Mouse (Mus musculus) MEL (cell line): ENCODE results near the gene Frem3. TPM values are rescaled to one million over a fixed set of nuclear protein-coding genes. Genes with fewer than 3 reads are reported as not detected.

Experiments used
- DNase-seq: peaks from one replicate; pipeline ENCODE4 v3.0.0; 2011; ENCODE audit warnings: low read depth, low spot score
- H3K27ac ChIP-seq: 2 replicates; pipeline ENCODE4 v1.5.1; 2012; ENCODE audit warnings: low read depth, mild to moderate bottlenecking, control low read depth, low read length, moderate library complexity; ENCODE audit not compliant: control insufficient read depth
- H3K27me3 ChIP-seq, 2 experiments: fragments of 150-350 bp in 1 of 2; sonication (generic) in 1 of 2; 2 replicates each; pipeline ENCODE4 v1.6.1; 2012; ENCODE audit warnings: low read length in 2 of 2, mild to moderate bottlenecking in 2 of 2, improper control_type of control experiment in 1 of 2, moderate library complexity in 1 of 2; ENCODE audit not compliant: insufficient read depth in 2 of 2, control insufficient read depth in 1 of 2
- H3K36me3 ChIP-seq, 2 experiments: 2 replicates each; pipeline ENCODE4 v1.6.1; 2012 to 2014; ENCODE audit warnings: low read length in 2 of 2, improper control_type of control experiment in 1 of 2, inconsistent platforms in 1 of 2, mild to moderate bottlenecking in 1 of 2; ENCODE audit not compliant: insufficient read depth in 2 of 2, control insufficient read depth in 1 of 2
- H3K4me1 ChIP-seq, 2 experiments: fragments of 150-350 bp in 1 of 2; sonication (generic) in 1 of 2; 2 replicates each; pipeline ENCODE4 v1.6.1; 2012; ENCODE audit warnings: low read length in 2 of 2, improper control_type of control experiment in 1 of 2, mild to moderate bottlenecking in 1 of 2; ENCODE audit not compliant: insufficient read depth in 2 of 2, control insufficient read depth in 1 of 2
- H3K4me3 ChIP-seq, 2 experiments: fragments of 150-350 bp in 1 of 2; sonication (generic) in 1 of 2; 2 replicates each; pipeline ENCODE4 v1.5.1; 2012; ENCODE audit warnings: low read depth in 2 of 2, low read length in 2 of 2, mild to moderate bottlenecking in 2 of 2, moderate library complexity in 2 of 2, control low read depth in 1 of 2, improper control_type of control experiment in 1 of 2; ENCODE audit not compliant: control insufficient read depth in 1 of 2, insufficient read depth in 1 of 2
- H3K79me2 ChIP-seq: 2 replicates; pipeline ENCODE4 v1.6.1; 2012; ENCODE audit warnings: mild to moderate bottlenecking, low read length, moderate library complexity; ENCODE audit not compliant: control insufficient read depth, poor library complexity, insufficient read depth
- H3K9ac ChIP-seq: 2 replicates; pipeline ENCODE4 v1.6.1; 2012; ENCODE audit warnings: low read depth, mild to moderate bottlenecking, control low read depth, low read length, moderate library complexity; ENCODE audit not compliant: control insufficient read depth, poor library complexity, severe bottlenecking
- H3K9me3 ChIP-seq: fragments of 150-350 bp; sonication (generic); replicated peaks from 2 replicates; pipeline ENCODE4 v1.6.1; 2012; ENCODE audit warnings: mild to moderate bottlenecking, low read length, improper control_type of control experiment, moderate library complexity; ENCODE audit not compliant: insufficient read depth
- BHLHE40 ChIP-seq: IDR thresholded peaks from 2 replicates; pipeline ENCODE4 v1.6.1; 2012; ENCODE audit warnings: low read depth, mild to moderate bottlenecking, inconsistent platforms, low read length, improper control_type of control experiment, borderline replicate concordance
- CHD1 ChIP-seq: IDR thresholded peaks from 2 replicates; pipeline ENCODE4 v1.6.1; 2012; ENCODE audit warnings: low read depth, mild to moderate bottlenecking, inconsistent platforms, low read length, improper control_type of control experiment
- CHD2 ChIP-seq: IDR thresholded peaks from 2 replicates; pipeline ENCODE4 v1.6.1; 2011; ENCODE audit warnings: low read length, improper control_type of control experiment
- CTCF ChIP-seq, 3 experiments: IDR thresholded peaks in 2 of 3; conservative IDR thresholded peaks in 1 of 3; 2 replicates each; pipeline ENCODE4 v1.5.1; 2011 to 2012; ENCODE audit warnings: low read length in 3 of 3, low read depth in 2 of 3, mild to moderate bottlenecking in 2 of 3, improper control_type of control experiment in 1 of 3, inconsistent platforms in 1 of 3, mixed read lengths in 1 of 3, moderate library complexity in 1 of 3; ENCODE audit not compliant: control insufficient read depth in 1 of 3, insufficient read depth in 1 of 3, poor library complexity in 1 of 3, severe bottlenecking in 1 of 3
- E2F4 ChIP-seq: IDR thresholded peaks from 2 replicates; pipeline ENCODE4 v1.6.1; 2011; ENCODE audit warnings: low read depth, low read length, improper control_type of control experiment, borderline replicate concordance
- ELF1 ChIP-seq: IDR thresholded peaks from 2 replicates; pipeline ENCODE4 v1.6.1; 2014; ENCODE audit warnings: low read depth, mild to moderate bottlenecking, inconsistent platforms, low read length, improper control_type of control experiment, moderate library complexity
- EP300 ChIP-seq, 2 experiments: IDR thresholded peaks; 2 replicates each; pipeline ENCODE4 v1.6.1; 2011; ENCODE audit warnings: improper control_type of control experiment in 2 of 2, low read length in 2 of 2, low read depth in 1 of 2, mild to moderate bottlenecking in 1 of 2
- ETS1 ChIP-seq: IDR thresholded peaks from 2 replicates; pipeline ENCODE4 v1.6.1; 2012; ENCODE audit warnings: low read depth, mild to moderate bottlenecking, inconsistent platforms, low read length, improper control_type of control experiment, moderate library complexity
- GABPA ChIP-seq: IDR thresholded peaks from 2 replicates; pipeline ENCODE4 v1.6.1; 2012; ENCODE audit warnings: low read depth, mild to moderate bottlenecking, inconsistent platforms, low read length, improper control_type of control experiment, moderate library complexity
- GATA1 ChIP-seq: IDR thresholded peaks from 2 replicates; pipeline ENCODE4 v1.6.1; 2011; ENCODE audit warnings: low read depth, low read length, improper control_type of control experiment
- HCFC1 ChIP-seq: IDR thresholded peaks from 2 replicates; pipeline ENCODE4 v1.6.1; 2012; ENCODE audit warnings: low read depth, mild to moderate bottlenecking, inconsistent platforms, low read length, improper control_type of control experiment, moderate library complexity
- JUND ChIP-seq: IDR thresholded peaks from 2 replicates; pipeline ENCODE4 v1.6.1; 2011; ENCODE audit warnings: low read depth, mild to moderate bottlenecking, improper control_type of control experiment, low read length
- KAT2A ChIP-seq: conservative IDR thresholded peaks from 2 replicates; pipeline ENCODE4 v1.6.1; 2012; ENCODE audit warnings: low read depth, low read length, improper control_type of control experiment, inconsistent platforms
- MAFK ChIP-seq: IDR thresholded peaks from 2 replicates; pipeline ENCODE4 v1.6.1; 2011; ENCODE audit warnings: low read depth, mild to moderate bottlenecking, low read length, improper control_type of control experiment, borderline replicate concordance
- MAZ ChIP-seq: IDR thresholded peaks from 2 replicates; pipeline ENCODE4 v1.6.1; 2012; ENCODE audit warnings: low read depth, mild to moderate bottlenecking, inconsistent platforms, low read length, improper control_type of control experiment
- MEF2A ChIP-seq: IDR thresholded peaks from 2 replicates; pipeline ENCODE4 v1.6.1; 2014; ENCODE audit warnings: low read depth, mild to moderate bottlenecking, inconsistent platforms, low read length, improper control_type of control experiment; ENCODE audit not compliant: poor library complexity, insufficient replicate concordance, severe bottlenecking; ENCODE audit errors: extremely low read depth
- MXI1 ChIP-seq: IDR thresholded peaks from 2 replicates; pipeline ENCODE4 v1.6.1; 2011; ENCODE audit warnings: mild to moderate bottlenecking, low read depth, low read length, improper control_type of control experiment
- MYB ChIP-seq: IDR thresholded peaks from 2 replicates; pipeline ENCODE4 v1.6.1; 2011; ENCODE audit warnings: mild to moderate bottlenecking, low read depth, low read length, improper control_type of control experiment
- NELFE ChIP-seq: IDR thresholded peaks from 2 replicates; pipeline ENCODE4 v1.6.1; 2011; ENCODE audit warnings: low read depth, low read length, improper control_type of control experiment
- NRF1 ChIP-seq: IDR thresholded peaks from 2 replicates; pipeline ENCODE4 v1.6.1; 2014; ENCODE audit warnings: low read depth, mild to moderate bottlenecking, inconsistent platforms, low read length, improper control_type of control experiment, moderate library complexity; ENCODE audit not compliant: poor library complexity, insufficient read depth, severe bottlenecking
- POLR2A ChIP-seq, 2 experiments: IDR thresholded peaks; 2 replicates each; pipeline ENCODE4 v1.6.1; 2011 to 2012; ENCODE audit warnings: low read length in 2 of 2, mild to moderate bottlenecking in 2 of 2, control low read depth in 1 of 2, improper control_type of control experiment in 1 of 2, low read depth in 1 of 2, moderate library complexity in 1 of 2; ENCODE audit not compliant: control insufficient read depth in 1 of 2, insufficient read depth in 1 of 2, poor library complexity in 1 of 2
- POLR2AphosphoS2 ChIP-seq: IDR thresholded peaks from 2 replicates; pipeline ENCODE4 v1.6.1; 2011; ENCODE audit warnings: low read length, improper control_type of control experiment
- POLR2AphosphoS5 ChIP-seq: IDR thresholded peaks from 2 replicates; pipeline ENCODE4 v1.6.1; 2012; ENCODE audit warnings: low read depth, borderline replicate concordance, mild to moderate bottlenecking, inconsistent platforms, low read length, moderate library complexity, mixed read lengths
- RAD21 ChIP-seq: IDR thresholded peaks from 2 replicates; pipeline ENCODE4 v1.6.1; 2011; ENCODE audit warnings: mild to moderate bottlenecking, low read depth, low read length, improper control_type of control experiment
- SIN3A ChIP-seq: IDR thresholded peaks from 2 replicates; pipeline ENCODE4 v1.6.1; 2012; ENCODE audit warnings: low read length, improper control_type of control experiment, inconsistent platforms
- SMC3 ChIP-seq: IDR thresholded peaks from 2 replicates; pipeline ENCODE4 v1.6.1; 2011; ENCODE audit warnings: low read depth, low read length, improper control_type of control experiment
- TAL1 ChIP-seq: IDR thresholded peaks from 2 replicates; pipeline ENCODE4 v1.6.1; 2012; ENCODE audit warnings: mild to moderate bottlenecking, inconsistent platforms, low read length, moderate library complexity, mixed read lengths
- TBP ChIP-seq: IDR thresholded peaks from 2 replicates; pipeline ENCODE4 v1.8.0; 2011; ENCODE audit warnings: low read depth, low read length, improper control_type of control experiment
- TCF12 ChIP-seq: IDR thresholded peaks from 2 replicates; pipeline ENCODE4 v1.6.1; 2014; ENCODE audit warnings: low read depth, mild to moderate bottlenecking, inconsistent platforms, low read length, improper control_type of control experiment, moderate library complexity
- UBTF ChIP-seq: IDR thresholded peaks from 2 replicates; pipeline ENCODE4 v1.6.1; 2012; ENCODE audit warnings: low read depth, mild to moderate bottlenecking, inconsistent platforms, low read length, improper control_type of control experiment, moderate library complexity, borderline replicate concordance; ENCODE audit not compliant: insufficient read depth
- USF1 ChIP-seq: IDR thresholded peaks from 2 replicates; pipeline ENCODE4 v1.6.1; 2014; ENCODE audit warnings: low read depth, mild to moderate bottlenecking, inconsistent platforms, low read length, improper control_type of control experiment, moderate library complexity
- USF2 ChIP-seq, 2 experiments: IDR thresholded peaks; 2 replicates each; pipeline ENCODE4 v1.6.1; 2011 to 2012; ENCODE audit warnings: improper control_type of control experiment in 2 of 2, low read length in 2 of 2, borderline replicate concordance in 1 of 2, inconsistent platforms in 1 of 2, low read depth in 1 of 2, mild to moderate bottlenecking in 1 of 2; ENCODE audit not compliant: insufficient read depth in 1 of 2
- ZC3H11A ChIP-seq: IDR thresholded peaks from 2 replicates; pipeline ENCODE4 v1.6.1; 2012; ENCODE audit warnings: low read depth, mild to moderate bottlenecking, inconsistent platforms, low read length, improper control_type of control experiment
- ZKSCAN1 ChIP-seq: IDR thresholded peaks from 2 replicates; pipeline ENCODE4 v1.6.1; 2012; ENCODE audit warnings: low read depth, mild to moderate bottlenecking, inconsistent platforms, low read length, improper control_type of control experiment, moderate library complexity
- ZMIZ1 ChIP-seq: IDR thresholded peaks from 2 replicates; pipeline ENCODE4 v1.6.1; 2012; ENCODE audit warnings: low read depth, mild to moderate bottlenecking, inconsistent platforms, low read length, improper control_type of control experiment, moderate library complexity
- ZNF384 ChIP-seq: IDR thresholded peaks from 2 replicates; pipeline ENCODE4 v1.6.1; 2012; ENCODE audit warnings: low read depth, mild to moderate bottlenecking, inconsistent platforms, low read length, improper control_type of control experiment
- polyA plus RNA-seq, 2 experiments: library from polyadenylated mRNA; stranded (reverse) in 1 of 2; unstranded in 1 of 2; fragments of >175 nt in 1 of 2; fragments of >200 nt in 1 of 2; gene quantifications; 2 replicates each; pipeline versions ENCODE4 v1.2.1 to v1.2.4; 2012; ENCODE audit warnings: low replicate concordance in 2 of 2, low read depth in 1 of 2; ENCODE audit not compliant: insufficient read length in 2 of 2, insufficient read depth in 1 of 2, missing spikeins in 1 of 2
- total RNA-seq: library from RNA; depleted of rRNA; stranded (reverse); fragments of 300-350 nt; gene quantifications from 2 replicates; pipeline ENCODE4 v1.2.3, GENCODE M21; 2012

Gene Frem3
- total and polyA plus RNA-seq, 3 experiments = under 0.01 TPM; not detected in 2

DNA sequence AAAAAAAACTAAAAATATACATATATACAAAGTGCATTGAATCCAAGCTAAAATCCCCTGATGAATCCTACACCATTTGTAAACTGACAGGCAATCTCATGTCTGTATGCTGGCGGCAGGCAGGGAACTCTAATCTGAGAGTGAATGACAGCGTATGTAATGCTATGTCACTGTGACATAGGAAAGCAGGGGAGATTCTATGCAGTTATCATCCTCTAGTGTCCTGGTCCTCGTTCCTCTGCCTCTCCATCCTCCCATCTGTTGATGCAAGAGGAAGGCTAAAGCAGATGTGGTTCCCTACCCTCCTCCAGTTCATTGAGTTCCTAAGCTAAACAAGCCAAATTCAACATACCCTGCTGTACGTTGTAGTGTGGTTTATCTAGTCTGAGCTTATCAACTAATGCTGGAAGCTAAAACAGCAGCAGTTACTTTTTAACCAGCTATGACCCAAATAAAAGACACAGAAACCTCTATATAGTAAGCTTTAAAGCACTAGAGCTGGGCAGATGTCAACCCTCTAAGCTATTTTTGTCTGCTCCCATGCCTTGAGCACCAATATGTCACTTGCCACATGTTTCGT, 73.0 kb downstream of the Frem3 start:
- H3K27me3 ChIP-seq = no peaks in the 10 kb centered on the region
- no peak overlapping the region for H3K9ac ChIP-seq
- peaks cover 0 to 14% of the 10 kb centered on the region in 2 experiments; a peak in 2 of 4 replicates for H3K36me3 ChIP-seq
- no peaks in the 10 kb centered on the region for H3K79me2 ChIP-seq
- peak overlapping the region; percentile 11 for H3K27ac ChIP-seq
- peak overlapping the region in 1 of 2 experiments; percentile 20; a peak in 2 of 4 replicates for H3K4me3 ChIP-seq
- peak; percentile 66 for DNase-seq
- H3K9me3 ChIP-seq = no peaks in the 10 kb centered on the region
- peaks cover 21 to 26% of the 10 kb centered on the region in 2 experiments for H3K4me1 ChIP-seq
- TF ChIP-seq MAZ = no peak
- TF ChIP-seq KAT2A = no peak
- no peak for TF ChIP-seq ELF1
- no peak for TF ChIP-seq UBTF
- TF ChIP-seq ZMIZ1 = no peak
- TF ChIP-seq POLR2A (IDR thresholded peaks at IDR 0.05; ENCODE audit: control insufficient read depth in 1 of 2, insufficient read depth in 1 of 2, low read depth in 1 of 2, low read length in 2 of 2, poor library complexity in 1 of 2) = no peak
- no peak for TF ChIP-seq GABPA
- TF ChIP-seq CTCF (IDR thresholded peaks at IDR 0.05 in 2 of 3, conservative IDR thresholded peaks at IDR 0.05 in 1 of 3; ENCODE audit: control insufficient read depth in 1 of 3, insufficient read depth in 1 of 3, low read depth in 2 of 3, low read length in 3 of 3, poor library complexity in 1 of 3, severe bottlenecking in 1 of 3) = no peak
- no peak for TF ChIP-seq SIN3A
- TF ChIP-seq ZC3H11A = 0 out of 2 replicates have a peak, but pooled peaks have one; percentile 0
- TF ChIP-seq POLR2AphosphoS5 = no peak
- TF ChIP-seq E2F4 = no peak
- peak; percentile 42; the same call in 1 of the 2 replicates for TF ChIP-seq MXI1
- TF ChIP-seq NRF1 = no peak
- TF ChIP-seq GATA1 = peak; percentile 68
- TF ChIP-seq ZNF384 = no peak
- TF ChIP-seq EP300 (IDR thresholded peaks at IDR 0.05; ENCODE audit: low read depth in 1 of 2, low read length in 2 of 2) = peak; percentile 68 to 73; a peak in 3 of 4 replicates
- no peak for TF ChIP-seq CHD1
- TF ChIP-seq MYB = 0 out of 2 replicates have a peak, but pooled peaks have one; percentile 12
- TF ChIP-seq CHD2 = no peak
- no peak for TF ChIP-seq HCFC1
- TF ChIP-seq USF1 = no peak
- TF ChIP-seq BHLHE40 = no peak
- TF ChIP-seq JUND = no peak
- no peak for TF ChIP-seq NELFE
- no peak for TF ChIP-seq TBP
- no peak for TF ChIP-seq MAFK
- TF ChIP-seq RAD21 = no peak
- TF ChIP-seq SMC3 = no peak; the same call in 1 of the 2 replicates
- TF ChIP-seq TAL1 = no peak
- TF ChIP-seq POLR2AphosphoS2 = no peak
- no peak for TF ChIP-seq ZKSCAN1
- no peak for TF ChIP-seq USF2 (IDR thresholded peaks at IDR 0.05; ENCODE audit: borderline replicate concordance in 1 of 2, insufficient read depth in 1 of 2, low read depth in 1 of 2, low read length in 2 of 2)
- TF ChIP-seq ETS1 = peak; percentile 56; the same call in 1 of the 2 replicates
- TF ChIP-seq TCF12 = 0 out of 2 replicates have a peak, but pooled peaks have one; percentile 18
- no peak for TF ChIP-seq MEF2A
